Mouse (Mus musculus) embryonic stem cell, embryonic (primary cell): Measurements from ENCODE around the gene Gm35549.

Source experiments
- CTCF ChIA-PET, 4 experiments: fragments of 300-600 bp in 2 of 4; fragments of 350-600 bp in 2 of 4; sonication (Branson Sonifier 250); formaldehyde crosslinking; loops; one replicate each; lab custom pipeline; 2022; ENCODE audit warnings: inconsistent platforms in 2 of 4; lab: Charles Lee
- POLR2A ChIA-PET, 4 experiments: fragments of 300-600 bp in 2 of 4; fragments of 350-600 bp in 2 of 4; sonication (Branson Sonifier 250); formaldehyde crosslinking; loops; one replicate each; lab custom pipeline; 2022; ENCODE audit warnings: antibody characterized with exemption in 4 of 4, inconsistent platforms in 1 of 4; lab: Charles Lee

The Gm35549 gene

DNA sequence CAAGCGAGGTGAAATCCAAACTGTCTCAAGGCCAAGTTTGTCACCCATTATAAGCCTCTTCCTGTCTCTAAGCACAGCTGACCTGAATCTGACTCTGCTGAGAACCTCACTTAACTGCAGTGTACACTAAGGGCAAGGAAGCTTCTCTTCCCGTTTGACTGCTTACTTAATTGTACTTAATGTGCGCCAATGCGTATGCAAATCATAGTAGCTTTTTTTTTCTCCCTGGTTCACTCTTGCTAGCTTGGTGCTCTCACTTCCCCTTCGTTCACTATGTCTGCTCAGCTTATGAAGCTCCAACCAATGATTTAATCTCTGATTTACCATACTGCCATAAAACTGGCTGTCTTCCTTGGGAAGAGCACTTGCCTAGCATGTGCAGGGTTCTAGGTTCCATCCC is 58.6 kb downstream of the Gm35549 start:
- ChIA-PET CTCF (no interaction called here), POLR2A (no interaction called here)
